Mouse (Mus musculus): ENCODE measurements at regions not wholly inside any gene's neighbourhood (a gene's known extent, or its start where the extent isn't known, plus 50 kb on each side); places are given as distances from the start of the nearest gene placed in this dataset.

- TF ChIP-seq ZMIZ1 (IDR thresholded peaks at IDR 0.05; ENCODE audit: low read depth, low read length) (no peak), RAD21 (IDR thresholded peaks at IDR 0.05; ENCODE audit: low read depth, low read length) (no peak), CHD2 (IDR thresholded peaks at IDR 0.05; ENCODE audit: low read length) (no peak), POLR2A (IDR thresholded peaks at IDR 0.05; ENCODE audit: control insufficient read depth in 1 of 2, insufficient read depth in 1 of 2, low read depth in 1 of 2, low read length in 2 of 2, poor library complexity in 1 of 2) (no peak), ZKSCAN1 (IDR thresholded peaks at IDR 0.05; ENCODE audit: low read depth, low read length) (no peak)
Measured at GRCm38 (mm10) chr13:114672411-114672810, 145.6 kb upstream of the Mocs2 start.

All from MEL (cell line).